Mouse (Mus musculus) lung, embryonic 16.5 days (tissue): ENCODE results near the gene Cnppd1. TPM values are rescaled to one million over a fixed set of nuclear protein-coding genes. Genes with fewer than 3 reads are reported as not detected.

Experiments
- ATAC-seq: fragments of 200-750 bp; cut with Nextera tagmentation; 2 replicates; pipeline ENCODE4 v1.8.0; 2017; ENCODE audit warnings: low read depth, mild to moderate bottlenecking, moderate library complexity
- H3K27ac ChIP-seq: fragments of 300-500 bp; sonication (generic); 2 replicates; pipeline ENCODE4 v1.5.1; 2014; ENCODE audit warnings: mild to moderate bottlenecking, control low read depth, low read length
- H3K27me3 ChIP-seq: fragments of 300-500 bp; sonication (generic); 2 replicates; pipeline ENCODE4 v1.6.1; 2014; ENCODE audit warnings: low read depth, low read length, mixed read lengths; ENCODE audit not compliant: control insufficient read depth, insufficient read depth
- H3K36me3 ChIP-seq: fragments of 300-500 bp; sonication (generic); 2 replicates; pipeline ENCODE4 v1.6.1; 2014; ENCODE audit warnings: low read length; ENCODE audit not compliant: control insufficient read depth, insufficient read depth
- H3K4me1 ChIP-seq: fragments of 300-500 bp; sonication (generic); replicated peaks from 2 replicates; pipeline ENCODE4 v1.6.1; 2014; ENCODE audit warnings: low read length, mixed read lengths; ENCODE audit not compliant: control insufficient read depth, insufficient read depth
- H3K4me2 ChIP-seq: fragments of 300-500 bp; sonication (generic); 2 replicates; pipeline ENCODE4 v1.6.1; 2014; ENCODE audit warnings: low read depth, low read length, control low read depth
- H3K4me3 ChIP-seq: fragments of 300-500 bp; sonication (generic); 2 replicates; pipeline ENCODE4 v1.5.1; 2014; ENCODE audit warnings: mild to moderate bottlenecking, low read length, control low read depth
- H3K9ac ChIP-seq: fragments of 300-500 bp; sonication (generic); 2 replicates; pipeline ENCODE4 v1.6.1; 2014; ENCODE audit warnings: low read length, control low read depth
- H3K9me3 ChIP-seq: fragments of 300-500 bp; sonication (generic); 2 replicates; pipeline ENCODE4 v1.6.1; 2016; ENCODE audit warnings: low read length; ENCODE audit not compliant: control insufficient read depth
- WGBS: fragments of 180-500 bp; shearing (Covaris S2); extraction: QIAGEN DNeasy Blood & Tissue Kit; methylation state at CpG from one replicate; pipeline ENCODE4 v1.1.7; 2014; 5-methylcytosine and 5-hydroxymethylcytosine counted together
- polyA plus RNA-seq: library from polyadenylated mRNA; unstranded; fragments of >200 nt; fragmentation: Nextera tagmentation; extraction: Ambion mirVana; gene quantifications from 2 replicates; pipeline ENCODE4 v1.2.1, GENCODE M21; 2015

Gene Cnppd1
- polyA plus RNA-seq, result 44.8 and 50.1 TPM in 2 replicates

- peak within 1 kb of the TSS; percentile 70 for H3K4me2 ChIP-seq
- peak within 1 kb of the TSS; percentile 94 for H3K9ac ChIP-seq
- ATAC-seq, result peak; percentile 91
- no peaks in the 10 kb centered on the region for H3K9me3 ChIP-seq
- H3K4me1 ChIP-seq, result peaks cover 13% of the 10 kb centered on the region
- H3K27ac ChIP-seq, result peak within 1 kb of the TSS; percentile 98
- WGBS, result under 1% methylated on average over 86 of the region's 91 CpGs
- peaks cover 31% of the 10 kb centered on the region for H3K36me3 ChIP-seq
- peak within 1 kb of the TSS; percentile 83 for H3K4me3 ChIP-seq
- H3K27me3 ChIP-seq, result no peaks in the 10 kb centered on the region
Measured at GRCm38 (mm10) chr1:75142301-75143261, at the start of gene Cnppd1, which contains the start of gene Retreg2. Gene Cnppd1 (minus strand): TSS chr1:75142711. Gene Retreg2 (plus strand): TSS chr1:75142778.

DNA sequence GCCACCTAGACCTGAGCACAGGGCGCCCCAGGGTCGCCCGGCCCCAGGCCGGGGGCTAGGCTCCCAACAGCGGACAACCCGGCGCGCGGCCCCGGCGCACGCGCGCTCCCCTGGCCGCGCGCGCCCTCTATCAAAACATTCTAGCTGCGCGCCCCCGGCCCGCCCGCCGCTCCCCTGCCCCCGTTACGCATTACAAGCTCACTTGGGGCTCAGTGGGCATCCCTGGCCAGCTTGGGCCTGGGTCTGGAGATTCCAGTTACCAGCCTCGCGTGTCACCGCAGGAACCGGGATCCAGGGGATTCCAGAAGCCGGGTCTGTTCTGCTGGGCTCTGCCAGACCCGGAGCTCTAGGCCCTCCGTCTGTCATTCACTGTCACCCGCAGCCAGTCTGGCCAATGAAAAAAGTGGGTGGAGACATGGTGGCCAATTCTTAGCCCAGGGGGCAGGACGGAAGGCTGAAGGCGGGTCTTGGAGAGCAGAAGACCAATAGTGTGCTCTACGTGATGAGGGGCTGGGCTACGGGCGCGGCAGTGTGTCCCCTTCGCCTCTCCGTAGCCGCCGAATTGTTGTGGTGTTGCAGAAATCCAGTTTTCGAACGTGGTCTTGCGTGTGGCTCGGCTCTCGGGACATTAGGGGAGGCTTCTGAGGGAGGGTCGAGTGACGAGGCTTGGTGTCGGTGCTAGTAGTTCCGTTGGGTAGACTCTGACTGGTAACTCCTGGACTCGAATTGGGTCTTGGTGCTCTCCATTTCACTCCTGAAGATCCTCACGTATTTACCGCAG is 49.3 kb upstream of the Cnppd1 start, which contains the start of the genes Ankzf1 and Atg9a:
Gene Ankzf1, plus strand, starts transcription at position 530 of the 781 bp plus-strand sequence.
Gene Atg9a, minus strand, starts transcription at position 575 of the 781 bp plus-strand sequence.
- Histone ChIP-seq H3K27ac (peak within 1 kb of the TSS; percentile 93), H3K4me1 (peaks cover 8% of the 10 kb centered on the region), H3K9ac (peak within 1 kb of the TSS; percentile 86), H3K9me3 (no peaks in the 10 kb centered on the region), H3K4me2 (peak within 1 kb of the TSS; percentile 85), H3K4me3 (peak within 1 kb of the TSS; percentile 84), H3K36me3 (peaks cover 12% of the 10 kb centered on the region), H3K27me3 (no peaks in the 10 kb centered on the region)
- ATAC-seq, result peak; percentile 100
- WGBS, result under 1% methylated on average over 56 of the region's 56 CpGs

DNA sequence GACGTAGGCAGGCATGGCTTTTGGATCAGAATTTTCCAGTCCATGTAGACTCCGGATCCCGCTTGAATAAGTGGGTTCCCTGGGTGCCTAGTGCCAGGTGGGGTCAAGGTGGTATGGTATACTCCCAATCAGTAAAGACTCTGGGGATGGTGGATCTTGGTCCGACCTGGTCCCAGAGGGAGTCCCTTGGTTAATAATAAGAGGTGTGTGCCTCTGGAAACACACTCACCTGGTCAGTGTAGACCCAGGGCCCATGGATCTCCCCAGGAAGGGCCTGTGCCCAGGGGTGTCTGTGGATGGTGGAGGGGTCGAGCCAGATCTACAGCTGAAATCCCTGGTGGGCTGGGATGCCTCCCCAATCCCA is 48.7 kb upstream of the Cnppd1 start:
- Histone ChIP-seq H3K9ac (peak overlapping the region; percentile 85), H3K27ac (peak overlapping the region; percentile 79), H3K27me3 (no peaks in the 10 kb centered on the region), H3K4me2 (peak overlapping the region; percentile 72), H3K4me3 (peak overlapping the region; percentile 84), H3K4me1 (peaks cover 8% of the 10 kb centered on the region), H3K36me3 (peaks cover 14% of the 10 kb centered on the region), H3K9me3 (no peaks in the 10 kb centered on the region)
- 37% methylated on average over 5 of the region's 5 CpGs for whole genome bisulfite sequencing
- ATAC-seq, result no peak

DNA sequence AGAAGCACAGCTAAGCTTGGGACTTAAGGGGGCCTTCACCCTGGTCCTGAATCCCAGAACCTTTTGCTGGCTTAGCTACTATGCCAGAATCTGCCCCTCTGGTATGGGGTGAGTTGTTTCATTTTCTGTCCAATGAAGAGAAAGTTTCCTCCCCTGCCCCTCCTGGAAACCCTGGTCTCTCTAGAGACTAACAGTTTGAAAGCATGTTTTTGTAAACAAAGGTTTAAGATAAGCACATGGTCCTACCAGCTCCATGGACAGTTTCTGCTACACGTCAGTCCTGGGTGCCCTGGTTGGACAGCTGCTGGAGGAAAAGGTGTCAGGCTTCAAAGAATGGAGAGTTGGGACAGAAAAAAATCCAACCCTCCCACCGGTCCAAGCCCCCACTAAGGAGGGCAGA is 48.1 kb upstream of the Cnppd1 start:
- Histone ChIP-seq H3K9ac (peak overlapping the region; percentile 85), H3K9me3 (no peaks in the 10 kb centered on the region), H3K4me3 (no peak overlapping the region), H3K27ac (no peak overlapping the region), H3K4me2 (peak overlapping the region; percentile 72; the same call in 1 of the 2 replicates), H3K4me1 (peaks cover 8% of the 10 kb centered on the region), H3K36me3 (peaks cover 18% of the 10 kb centered on the region), H3K27me3 (no peaks in the 10 kb centered on the region)
- no peak for ATAC-seq
- 44% methylated on average over 2 of the region's 2 CpGs for WGBS

DNA sequence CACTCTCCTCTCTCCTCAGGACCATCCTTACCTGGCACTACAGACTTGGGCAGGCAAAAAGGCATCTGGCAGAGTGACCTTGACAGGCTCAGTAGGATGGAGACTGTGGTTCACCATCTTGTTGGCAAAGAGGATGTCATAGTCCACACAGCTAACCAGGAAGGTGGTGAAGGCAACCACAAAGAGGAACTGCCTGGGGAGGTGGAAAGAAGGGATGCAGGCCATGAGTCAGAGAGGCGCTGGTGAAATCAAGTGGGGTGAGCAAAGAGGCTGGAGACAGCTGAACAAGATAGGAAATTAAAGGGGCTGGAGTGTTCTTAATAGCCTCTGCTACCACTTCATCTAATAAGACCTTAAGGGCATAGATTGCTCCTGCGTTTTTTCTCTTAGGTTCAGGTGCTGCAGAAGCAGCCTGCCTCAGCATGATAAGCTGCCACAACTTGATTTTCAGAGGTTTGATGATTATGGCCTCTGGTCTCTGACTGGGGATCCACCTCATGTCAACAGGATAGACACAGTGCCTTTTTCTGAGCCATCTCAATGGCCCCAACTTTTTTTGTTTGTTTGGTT is 45.5 kb upstream of the Cnppd1 start:
- no peak for ATAC-seq
- Histone ChIP-seq H3K9ac (no peak overlapping the region), H3K4me2 (no peak overlapping the region), H3K4me3 (no peak overlapping the region), H3K9me3 (no peaks in the 10 kb centered on the region), H3K27me3 (no peaks in the 10 kb centered on the region), H3K36me3 (peaks cover 31% of the 10 kb centered on the region), H3K4me1 (peaks cover 1% of the 10 kb centered on the region; the same call in 1 of the 2 replicates), H3K27ac (no peak overlapping the region)
- 75% methylated on average over 2 of the region's 2 CpGs for WGBS

GRCm38 (mm10) chr1:75187126-75187525 is 44.6 kb upstream of the Cnppd1 start:
- H3K27ac ChIP-seq, result no peak overlapping the region
- no peak for ATAC-seq
- H3K4me1 ChIP-seq, result no peaks in the 10 kb centered on the region; the same call in 1 of the 2 replicates
- H3K27me3 ChIP-seq, result no peaks in the 10 kb centered on the region
- H3K9me3 ChIP-seq, result 0 out of 2 replicates have a peak, but pooled peaks cover 2% of the 10 kb centered on the region
- peaks cover 38% of the 10 kb centered on the region for H3K36me3 ChIP-seq
- no peak overlapping the region for H3K9ac ChIP-seq
- H3K4me3 ChIP-seq, result no peak overlapping the region
- H3K4me2 ChIP-seq, result no peak overlapping the region

DNA sequence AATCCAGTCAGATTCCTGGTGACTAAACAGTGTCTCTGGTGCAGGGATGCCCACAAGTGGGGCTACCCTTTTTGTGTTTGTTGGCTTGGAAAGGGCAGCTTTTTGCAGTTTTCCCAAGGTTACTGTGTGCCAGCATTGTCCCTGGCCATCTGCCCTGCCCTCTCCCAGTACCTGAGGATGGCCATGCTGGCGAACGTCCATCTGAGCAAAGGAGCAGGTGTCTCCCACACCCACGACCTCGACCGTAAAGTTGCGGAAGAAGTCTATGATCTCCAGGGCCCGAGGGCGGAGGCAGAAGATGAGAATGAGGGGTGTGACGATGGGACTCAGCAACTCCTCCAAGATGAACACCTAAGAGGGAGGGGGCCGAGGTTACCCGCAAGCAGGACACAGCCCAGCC is 43.0 kb upstream of the Cnppd1 start:
- no peak overlapping the region for H3K27ac ChIP-seq
- 91% methylated on average over 11 of the region's 11 CpGs for WGBS
- H3K4me1 ChIP-seq, result peaks cover 4% of the 10 kb centered on the region; the same call in 1 of the 2 replicates
- H3K9me3 ChIP-seq, result 0 out of 2 replicates have a peak, but pooled peaks cover 2% of the 10 kb centered on the region
- ATAC-seq, result no peak
- peaks cover 38% of the 10 kb centered on the region for H3K36me3 ChIP-seq
- H3K27me3 ChIP-seq, result no peaks in the 10 kb centered on the region
- no peak overlapping the region for H3K4me2 ChIP-seq
- no peak overlapping the region for H3K4me3 ChIP-seq
- no peak overlapping the region for H3K9ac ChIP-seq

GRCm38 (mm10) chr1:75182160-75182559 is 39.6 kb upstream of the Cnppd1 start:
- Histone ChIP-seq H3K9ac (no peak overlapping the region), H3K36me3 (peaks cover 34% of the 10 kb centered on the region), H3K4me1 (peaks cover 14% of the 10 kb centered on the region), H3K9me3 (0 out of 2 replicates have a peak, but pooled peaks cover 2% of the 10 kb centered on the region), H3K27me3 (no peaks in the 10 kb centered on the region), H3K4me3 (no peak overlapping the region), H3K4me2 (no peak overlapping the region), H3K27ac (no peak overlapping the region)
- WGBS, result 64% methylated on average over 4 of the region's 4 CpGs
- no peak for ATAC-seq
